Mouse (Mus musculus) heart, embryonic 13.5 days (tissue): Measurements from ENCODE around the gene Larp1b. TPM values are rescaled to one million over a fixed set of nuclear protein-coding genes. Genes with fewer than 3 reads are reported as not detected.

ENCODE experiments used
- ATAC-seq: fragments of 200-750 bp; cut with Nextera tagmentation; 2 replicates; pipeline ENCODE4 v1.8.0; 2017; ENCODE audit warnings: moderate TSS enrichment; ENCODE audit not compliant: insufficient number of reproducible peaks, low FRiP score, low TSS enrichment; ENCODE audit errors: extremely low read depth
- H3K27ac ChIP-seq: fragments of 300-500 bp; sonication (generic); replicated peaks from 2 replicates; pipeline ENCODE4 v1.5.1; 2015; ENCODE audit warnings: moderate library complexity, mild to moderate bottlenecking, inconsistent platforms
- H3K27me3 ChIP-seq: fragments of 300-500 bp; sonication (generic); replicated peaks from 2 replicates; pipeline ENCODE4 v1.6.1; 2015; ENCODE audit warnings: mild to moderate bottlenecking, inconsistent platforms
- H3K36me3 ChIP-seq: fragments of 300-500 bp; sonication (generic); 2 replicates; pipeline ENCODE4 v1.6.1; 2015; ENCODE audit warnings: mild to moderate bottlenecking, inconsistent platforms
- H3K4me1 ChIP-seq: fragments of 300-500 bp; sonication (generic); 2 replicates; pipeline ENCODE4 v1.6.1; 2015; ENCODE audit warnings: inconsistent platforms
- H3K4me2 ChIP-seq: fragments of 300-500 bp; sonication (generic); 2 replicates; pipeline ENCODE4 v1.6.1; 2015; ENCODE audit warnings: inconsistent platforms, mild to moderate bottlenecking, moderate library complexity
- H3K4me3 ChIP-seq: fragments of 300-500 bp; sonication (generic); 2 replicates; pipeline ENCODE4 v1.5.1; 2015; ENCODE audit warnings: moderate library complexity, mild to moderate bottlenecking, inconsistent platforms
- H3K9ac ChIP-seq: fragments of 300-500 bp; sonication (generic); 2 replicates; pipeline ENCODE4 v1.6.1; 2015; ENCODE audit warnings: inconsistent platforms, mild to moderate bottlenecking, moderate library complexity
- H3K9me3 ChIP-seq: fragments of 300-500 bp; sonication (generic); 2 replicates; pipeline ENCODE4 v1.6.1; 2016; ENCODE audit warnings: inconsistent platforms
- WGBS: fragments of 180-500 bp; shearing (Covaris S2); methylation state at CpG from one replicate; pipeline ENCODE4 v1.1.7; 2015; ENCODE audit warnings: mixed read lengths; 5-methylcytosine and 5-hydroxymethylcytosine counted together
- polyA plus RNA-seq: library from polyadenylated mRNA; unstranded; fragments of >200 nt; fragmentation: Nextera tagmentation; extraction: Ambion mirVana; gene quantifications from 2 replicates; pipeline ENCODE4 v1.2.1, GENCODE M21; 2015

Larp1b gene
- polyA plus RNA-seq, 1 experiment from 2014 or later = 11.3 TPM

DNA sequence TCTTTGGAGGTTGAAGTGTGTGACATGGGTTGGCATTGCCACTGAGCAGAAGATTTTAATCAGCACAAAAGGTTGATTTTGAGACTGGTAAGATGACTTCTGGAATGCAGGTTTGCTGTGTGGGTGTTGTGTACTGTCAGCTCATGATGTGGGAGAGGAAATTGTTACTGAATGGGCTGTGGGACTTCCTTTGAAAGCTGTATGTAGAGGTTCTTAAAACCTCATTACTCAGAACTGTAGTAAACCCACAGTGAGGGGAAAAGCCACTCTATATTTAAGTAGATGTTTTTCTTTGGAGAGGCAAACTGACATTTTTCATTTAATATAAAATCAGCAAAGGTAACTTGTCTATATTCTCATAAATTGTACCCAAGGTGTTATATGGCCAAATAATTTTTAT lies 31.1 kb downstream of the Larp1b start:
- Histone ChIP-seq H3K36me3 (peaks cover 4% of the 10 kb centered on the region; the same call in 1 of the 2 replicates), H3K27ac (no peak overlapping the region), H3K9me3 (no peaks in the 10 kb centered on the region), H3K4me2 (no peak overlapping the region), H3K9ac (no peak overlapping the region), H3K27me3 (no peaks in the 10 kb centered on the region), H3K4me3 (no peak overlapping the region), H3K4me1 (no peaks in the 10 kb centered on the region)
- no peak for ATAC-seq

DNA sequence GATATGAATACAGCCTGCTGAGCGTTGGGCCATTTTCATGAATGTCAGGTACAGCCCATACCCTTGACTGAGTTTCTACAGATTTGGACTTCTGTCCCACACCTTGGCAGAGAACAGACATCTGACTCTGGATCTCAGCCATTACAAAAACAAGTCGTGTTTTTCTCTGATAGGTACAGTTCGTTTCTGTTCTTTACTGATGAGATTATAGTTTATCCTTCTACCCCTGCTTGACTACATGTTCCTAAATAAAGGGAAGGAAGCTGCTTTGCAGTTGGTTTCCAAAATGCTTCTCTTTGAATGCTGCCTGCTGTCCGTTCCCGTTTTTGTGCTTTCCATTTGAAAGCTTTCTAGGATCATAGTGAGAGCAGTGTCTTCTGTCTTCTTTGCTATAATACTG lies 37.9 kb downstream of the Larp1b start:
- Histone ChIP-seq H3K9me3 (no peaks in the 10 kb centered on the region), H3K4me3 (no peak overlapping the region), H3K4me1 (no peaks in the 10 kb centered on the region), H3K4me2 (no peak overlapping the region), H3K36me3 (no peaks in the 10 kb centered on the region), H3K9ac (no peak overlapping the region), H3K27ac (no peak overlapping the region), H3K27me3 (no peaks in the 10 kb centered on the region)
- no peak for ATAC-seq
- 67% methylated on average over 5 of the region's 5 CpGs for WGBS

DNA sequence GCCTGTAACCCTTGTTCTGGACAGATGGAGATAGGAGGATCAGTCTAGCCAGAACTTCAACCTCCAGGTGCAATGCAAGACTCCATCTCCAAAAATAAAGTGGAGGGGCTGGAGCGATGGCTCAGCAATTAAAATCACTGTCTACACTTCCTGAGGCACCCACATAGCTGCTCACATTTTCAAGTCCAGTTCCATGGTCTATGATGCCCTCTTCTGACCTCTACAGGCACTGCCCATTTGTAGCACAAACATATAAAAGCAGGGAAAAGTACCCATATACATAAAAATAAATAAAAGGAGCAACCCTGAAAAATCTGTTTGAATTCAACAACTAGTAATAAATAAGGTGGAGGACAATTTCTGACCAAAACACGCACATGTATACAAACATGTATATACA lies 39.1 kb downstream of the Larp1b start:
- WGBS = 66% methylated on average over 2 of the region's 2 CpGs
- ATAC-seq = no peak

DNA sequence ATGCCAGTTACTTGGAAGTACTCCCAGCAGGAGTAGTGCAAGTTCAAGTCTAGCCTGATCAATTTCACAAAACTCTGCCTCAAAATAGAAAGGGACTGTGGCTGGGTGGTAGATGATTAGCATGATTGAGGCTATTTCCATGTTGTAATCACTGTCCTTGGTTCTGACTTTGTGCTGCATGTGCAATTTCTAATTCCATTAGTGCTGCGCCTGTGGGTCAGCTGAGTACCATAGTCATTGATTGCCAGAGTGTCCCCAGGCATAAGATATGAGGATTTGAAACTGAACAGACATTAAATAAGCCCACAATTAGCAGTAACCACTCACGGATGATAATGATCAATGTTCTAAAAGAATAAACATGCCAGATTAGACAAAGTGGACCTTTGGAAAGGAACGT lies 41.9 kb downstream of the Larp1b start:
- Histone ChIP-seq H3K36me3 (no peaks in the 10 kb centered on the region), H3K4me3 (no peak overlapping the region), H3K4me2 (no peak overlapping the region), H3K9ac (no peak overlapping the region), H3K4me1 (no peaks in the 10 kb centered on the region), H3K27me3 (no peaks in the 10 kb centered on the region), H3K9me3 (no peaks in the 10 kb centered on the region), H3K27ac (no peak overlapping the region)
- 62% methylated on average over 3 of the region's 3 CpGs for WGBS
- ATAC-seq = no peak

More for the DNA sequence above, 39.1 kb downstream of the Larp1b start:
- H3K4me1 ChIP-seq = no peaks in the 10 kb centered on the region
- H3K4me3 ChIP-seq = no peak overlapping the region
- no peaks in the 10 kb centered on the region for H3K36me3 ChIP-seq
- H3K4me2 ChIP-seq = no peak overlapping the region
- H3K27ac ChIP-seq = no peak overlapping the region
- H3K27me3 ChIP-seq = no peaks in the 10 kb centered on the region
- H3K9me3 ChIP-seq = no peaks in the 10 kb centered on the region
- H3K9ac ChIP-seq = no peak overlapping the region

DNA sequence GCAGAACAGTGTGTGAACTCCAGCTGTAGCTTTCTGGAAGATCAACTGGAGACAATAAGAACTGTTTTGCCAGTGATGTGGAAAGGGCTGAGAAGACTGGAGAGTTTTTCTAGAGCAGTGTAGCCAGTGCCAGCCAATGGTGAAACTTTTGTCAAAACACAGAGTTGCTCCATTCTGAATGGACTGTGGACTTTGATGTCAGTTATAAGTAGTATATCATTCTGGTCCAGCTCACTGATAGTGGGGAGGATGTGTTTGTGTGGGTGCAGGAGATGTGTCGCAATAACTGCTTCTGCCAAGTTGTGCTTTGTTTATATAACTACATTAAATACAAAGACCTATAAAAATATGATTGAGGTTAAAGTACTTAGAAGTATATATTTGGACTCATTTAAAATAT lies 45.5 kb downstream of the Larp1b start:
- WGBS = 88% methylated on average over 1 of the region's 1 CpGs
- no peak for ATAC-seq
- no peaks in the 10 kb centered on the region for H3K36me3 ChIP-seq
- H3K27ac ChIP-seq = no peak overlapping the region
- no peak overlapping the region for H3K4me2 ChIP-seq
- no peaks in the 10 kb centered on the region for H3K9me3 ChIP-seq
- H3K27me3 ChIP-seq = no peaks in the 10 kb centered on the region
- H3K4me3 ChIP-seq = no peak overlapping the region
- H3K4me1 ChIP-seq = no peaks in the 10 kb centered on the region
- H3K9ac ChIP-seq = no peak overlapping the region

DNA sequence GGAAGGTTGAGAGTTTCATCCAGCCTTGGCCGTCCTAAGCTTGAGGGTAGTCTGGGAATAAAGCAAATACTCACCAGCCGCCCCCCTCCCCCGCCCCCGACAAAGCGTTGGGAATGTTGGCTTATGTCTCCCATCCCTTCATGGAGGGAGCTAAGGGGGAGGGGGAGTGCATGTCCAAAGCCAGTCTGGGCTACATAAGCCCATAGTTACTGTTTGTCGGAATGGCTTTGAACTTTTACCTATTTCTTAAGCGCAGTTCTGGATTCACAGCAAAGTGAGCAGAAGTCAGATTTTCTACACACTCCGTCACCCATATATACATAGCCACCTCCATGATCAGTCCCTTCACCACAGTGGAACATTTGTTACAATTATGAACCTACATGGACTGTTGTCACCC lies 59.7 kb downstream of the Larp1b start:
- H3K4me3 ChIP-seq = no peak overlapping the region
- 70% methylated on average over 8 of the region's 8 CpGs for WGBS
- ATAC-seq = no peak

DNA sequence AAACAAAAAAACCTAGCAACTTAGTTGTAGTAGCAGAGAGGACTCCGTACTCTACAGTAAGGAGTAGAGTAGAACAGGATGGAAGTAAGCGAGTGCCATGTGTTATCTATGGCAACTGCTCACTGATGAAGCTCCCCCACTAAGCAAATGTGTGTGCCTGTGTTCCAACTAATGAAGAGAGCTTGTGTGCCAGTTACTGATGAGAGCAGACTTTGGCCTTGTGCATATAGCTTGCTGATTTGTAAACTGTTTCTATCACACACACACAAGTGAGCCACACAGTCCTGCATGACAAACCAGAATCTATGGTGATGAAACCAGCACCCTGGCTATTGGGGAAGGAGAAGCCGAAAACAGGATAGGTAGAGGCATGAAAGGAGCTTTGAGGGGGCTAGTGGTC lies 60.4 kb downstream of the Larp1b start:
- ATAC-seq = no peak
- no peaks in the 10 kb centered on the region for H3K36me3 ChIP-seq
- H3K4me3 ChIP-seq = no peak overlapping the region
- 87% methylated on average over 3 of the region's 3 CpGs for WGBS
- no peak overlapping the region for H3K4me2 ChIP-seq
- H3K9ac ChIP-seq = no peak overlapping the region
- H3K27ac ChIP-seq = no peak overlapping the region
- H3K9me3 ChIP-seq = no peaks in the 10 kb centered on the region
- H3K4me1 ChIP-seq = no peaks in the 10 kb centered on the region
- H3K27me3 ChIP-seq = no peaks in the 10 kb centered on the region

More for the DNA sequence above, 59.7 kb downstream of the Larp1b start:
- Histone ChIP-seq H3K4me1 (no peaks in the 10 kb centered on the region), H3K9ac (no peak overlapping the region), H3K4me2 (no peak overlapping the region), H3K36me3 (no peaks in the 10 kb centered on the region), H3K27ac (no peak overlapping the region), H3K27me3 (no peaks in the 10 kb centered on the region), H3K9me3 (no peaks in the 10 kb centered on the region)

DNA sequence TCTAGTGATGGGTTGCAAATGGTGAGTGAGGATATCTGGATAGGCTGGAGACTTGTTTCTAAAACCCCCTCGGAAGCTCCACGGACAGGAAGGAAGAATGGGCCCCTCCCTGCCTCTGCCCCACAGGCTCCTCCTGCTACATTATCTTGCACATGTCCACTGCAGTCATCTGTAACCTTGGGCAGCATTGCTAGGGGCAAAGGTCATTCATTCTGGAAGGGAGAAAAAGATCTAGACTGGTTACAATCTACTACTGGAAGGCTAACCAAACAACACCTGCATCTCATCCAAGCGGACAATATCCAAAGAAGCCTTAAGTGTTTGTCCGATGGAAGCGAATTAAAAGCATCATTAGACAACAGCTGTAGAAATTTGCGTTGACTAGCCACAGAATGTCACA lies 61.1 kb downstream of the Larp1b start:
- 65% methylated on average over 6 of the region's 6 CpGs for WGBS
- Histone ChIP-seq H3K27me3 (no peaks in the 10 kb centered on the region), H3K27ac (no peak overlapping the region), H3K9me3 (no peaks in the 10 kb centered on the region), H3K4me1 (no peaks in the 10 kb centered on the region), H3K4me3 (no peak overlapping the region), H3K9ac (no peak overlapping the region), H3K4me2 (no peak overlapping the region), H3K36me3 (no peaks in the 10 kb centered on the region)
- no peak for ATAC-seq

DNA sequence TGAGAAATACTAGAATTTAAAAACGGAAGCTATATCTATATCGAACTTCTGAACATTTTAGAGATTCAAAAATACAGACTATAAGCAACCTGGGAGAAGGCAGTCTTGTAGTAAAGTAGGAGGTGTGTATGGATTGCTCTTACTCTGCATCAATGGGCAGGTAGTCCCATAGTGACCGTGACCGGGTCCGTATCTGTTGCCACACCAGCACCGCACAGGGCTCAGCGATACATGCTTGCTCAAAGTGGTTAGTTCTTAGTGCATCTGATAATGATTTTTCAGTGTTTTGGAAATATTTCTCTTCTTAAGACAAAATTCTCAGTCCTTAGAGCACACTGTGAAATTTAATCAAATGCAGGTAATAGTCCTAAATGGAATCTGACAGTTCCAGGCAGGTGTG lies 62.8 kb downstream of the Larp1b start:
- no peak overlapping the region for H3K4me3 ChIP-seq
- H3K9ac ChIP-seq = no peak overlapping the region
- no peak overlapping the region for H3K27ac ChIP-seq
- no peaks in the 10 kb centered on the region for H3K27me3 ChIP-seq
- H3K4me2 ChIP-seq = no peak overlapping the region
- no peaks in the 10 kb centered on the region for H3K36me3 ChIP-seq
- H3K4me1 ChIP-seq = no peaks in the 10 kb centered on the region
- no peaks in the 10 kb centered on the region for H3K9me3 ChIP-seq
- no peak for ATAC-seq
- WGBS = 89% methylated on average over 7 of the region's 7 CpGs

DNA sequence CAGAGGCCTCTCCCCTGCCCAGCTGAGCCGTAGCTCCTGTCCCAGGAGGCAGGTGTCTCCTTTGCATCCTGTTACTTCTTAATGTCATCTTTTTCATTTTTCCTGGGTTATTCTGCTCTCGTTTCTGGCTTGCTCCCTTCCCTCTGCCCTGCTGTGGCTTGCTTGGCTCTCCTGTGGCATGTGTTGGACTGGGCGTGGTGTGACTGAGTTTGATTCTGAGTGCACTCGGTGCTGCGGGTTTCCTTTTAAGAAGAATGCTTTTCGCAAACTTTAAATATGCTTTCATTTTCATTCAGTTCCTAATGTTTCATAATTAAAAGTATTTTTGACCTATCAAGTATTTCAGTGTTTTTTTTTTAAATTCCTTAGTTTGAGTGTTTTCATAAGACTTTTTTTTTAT lies 65.3 kb downstream of the Larp1b start:
- no peaks in the 10 kb centered on the region for H3K9me3 ChIP-seq
- no peaks in the 10 kb centered on the region for H3K36me3 ChIP-seq
- H3K4me3 ChIP-seq = no peak overlapping the region
- H3K27ac ChIP-seq = no peak overlapping the region
- no peak overlapping the region for H3K9ac ChIP-seq
- H3K4me1 ChIP-seq = no peaks in the 10 kb centered on the region
- WGBS = 77% methylated on average over 6 of the region's 6 CpGs
- H3K4me2 ChIP-seq = no peak overlapping the region
- ATAC-seq = no peak
- H3K27me3 ChIP-seq = no peaks in the 10 kb centered on the region

DNA sequence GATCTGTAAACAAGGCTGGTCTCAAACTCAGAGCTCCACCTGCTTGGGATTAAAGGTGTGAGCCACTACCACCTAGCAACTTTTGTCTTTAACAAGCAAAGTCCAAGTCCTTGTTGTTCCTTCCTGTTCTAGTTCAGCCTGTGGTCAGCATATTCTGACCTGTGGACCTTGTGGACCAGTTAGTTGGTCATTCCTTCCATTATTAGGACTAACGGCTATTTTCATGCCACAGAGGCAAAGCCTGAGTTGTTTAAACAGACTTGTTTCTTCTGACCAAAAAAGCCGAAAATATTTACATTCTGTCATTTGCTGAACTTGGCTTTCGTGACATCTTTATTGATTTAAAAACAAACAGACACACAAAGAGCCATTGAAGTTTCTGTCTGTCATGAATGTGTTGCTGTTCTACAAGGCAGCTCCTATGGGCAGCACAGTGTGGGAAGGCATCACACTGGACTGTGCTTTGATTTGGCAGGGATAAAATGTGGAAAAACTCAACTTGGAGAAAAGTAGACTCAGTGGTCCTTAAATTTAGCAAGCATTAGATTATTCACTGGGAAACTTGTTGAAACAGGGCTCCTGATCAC lies 68.5 kb downstream of the Larp1b start:
- H3K9me3 ChIP-seq = no peaks in the 10 kb centered on the region
- no peak for ATAC-seq
- no peak overlapping the region for H3K9ac ChIP-seq
- no peak overlapping the region for H3K27ac ChIP-seq
- H3K4me2 ChIP-seq = no peak overlapping the region
- no peaks in the 10 kb centered on the region for H3K36me3 ChIP-seq
- no peaks in the 10 kb centered on the region for H3K27me3 ChIP-seq
- WGBS = 68% methylated on average over 3 of the region's 3 CpGs
- no peaks in the 10 kb centered on the region for H3K4me1 ChIP-seq
- no peak overlapping the region for H3K4me3 ChIP-seq

DNA sequence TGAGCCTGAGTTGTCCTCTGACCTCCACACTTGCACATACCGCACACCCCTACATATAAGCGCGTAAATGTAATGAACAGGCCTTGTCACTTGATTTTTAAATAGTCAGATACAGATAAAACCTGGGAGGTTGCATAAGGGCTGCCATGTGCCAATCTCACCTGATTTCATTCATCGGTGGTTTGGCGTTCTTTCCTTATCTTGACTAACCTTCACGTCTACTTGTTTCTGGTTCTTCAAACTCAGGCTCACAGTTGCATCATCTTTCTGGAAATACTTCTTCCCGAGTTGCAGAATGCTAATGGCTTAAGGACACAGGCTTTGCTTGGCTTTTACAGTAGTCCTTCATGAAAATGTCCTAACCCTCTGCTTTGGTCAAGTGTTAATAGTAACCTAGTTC lies 71.1 kb downstream of the Larp1b start:
- no peaks in the 10 kb centered on the region for H3K27me3 ChIP-seq
- H3K9ac ChIP-seq = no peak overlapping the region
- no peak overlapping the region for H3K4me3 ChIP-seq
- 73% methylated on average over 7 of the region's 7 CpGs for WGBS
- no peaks in the 10 kb centered on the region for H3K4me1 ChIP-seq
- no peaks in the 10 kb centered on the region for H3K36me3 ChIP-seq
- no peak for ATAC-seq
- no peak overlapping the region for H3K4me2 ChIP-seq
- no peaks in the 10 kb centered on the region for H3K9me3 ChIP-seq
- no peak overlapping the region for H3K27ac ChIP-seq
